Mouse (Mus musculus) heart, postnatal 0 days (tissue): Measurements from ENCODE around the gene Stat5a. TPM values are rescaled to one million over a fixed set of nuclear protein-coding genes. Genes with fewer than 3 reads are reported as not detected.

Experiments used
- ATAC-seq: fragments of 200-750 bp; cut with Nextera tagmentation; 2 replicates; pipeline ENCODE4 v1.8.0; 2017; ENCODE audit warnings: low read depth, moderate number of reproducible peaks, moderate library complexity; ENCODE audit not compliant: insufficient read depth
- DNase-seq: peaks from one replicate; pipeline ENCODE4 v3.0.0-alpha.2; 2016; ENCODE audit warnings: low spot score
- H3K27ac ChIP-seq: fragments of 300-500 bp; sonication (generic); 2 replicates; pipeline ENCODE4 v1.5.1; 2014; ENCODE audit warnings: low read depth, mild to moderate bottlenecking
- H3K27me3 ChIP-seq: fragments of 300-500 bp; sonication (generic); 2 replicates; pipeline ENCODE4 v1.6.1; 2014; ENCODE audit warnings: low read length, mixed read lengths; ENCODE audit not compliant: control insufficient read depth, insufficient read depth
- H3K36me3 ChIP-seq: fragments of 300-500 bp; sonication (generic); replicated peaks from 2 replicates; pipeline ENCODE4 v1.6.1; 2014; ENCODE audit warnings: low read length, mixed read lengths; ENCODE audit not compliant: control insufficient read depth, insufficient read depth
- H3K4me1 ChIP-seq: fragments of 300-500 bp; sonication (generic); 2 replicates; pipeline ENCODE4 v1.6.1; 2014; ENCODE audit warnings: antibody characterized with exemption; ENCODE audit not compliant: control insufficient read depth, insufficient read depth
- H3K4me2 ChIP-seq: fragments of 300-500 bp; sonication (generic); 2 replicates; pipeline ENCODE4 v1.6.1; 2014; ENCODE audit warnings: low read depth, mild to moderate bottlenecking, low read length, moderate library complexity
- H3K4me3 ChIP-seq: fragments of 300-500 bp; sonication (generic); 2 replicates; pipeline ENCODE4 v1.5.1; 2014; ENCODE audit warnings: low read depth, low read length
- H3K9ac ChIP-seq: fragments of 300-500 bp; sonication (generic); replicated peaks from 2 replicates; pipeline ENCODE4 v1.6.1; 2014; ENCODE audit warnings: low read depth, low read length, mixed read lengths
- H3K9me3 ChIP-seq: fragments of 300-500 bp; sonication (generic); replicated peaks from 2 replicates; pipeline ENCODE4 v1.6.1; 2016; ENCODE audit warnings: low read length; ENCODE audit not compliant: control insufficient read depth
- CTCF ChIP-seq: IDR thresholded peaks from 2 replicates; pipeline ENCODE4 v1.5.1; 2016; ENCODE audit warnings: antibody characterized with exemption, control low read depth, low read depth
- EP300 ChIP-seq: IDR thresholded peaks from 2 replicates; pipeline ENCODE4 v1.6.1; 2016; ENCODE audit warnings: antibody characterized with exemption, low read depth
- WGBS: fragments of 180-500 bp; shearing (Covaris S2); extraction: QIAGEN DNeasy Blood & Tissue Kit; methylation state at CpG from one replicate; pipeline ENCODE4 v1.1.7; 2014; 5-methylcytosine and 5-hydroxymethylcytosine counted together
- polyA plus RNA-seq: library from polyadenylated mRNA; unstranded; fragments of >200 nt; fragmentation: Nextera tagmentation; extraction: Ambion mirVana; gene quantifications from 2 replicates; pipeline ENCODE4 v1.2.1, GENCODE M21; 2015
- total RNA-seq: library from RNA; depleted of rRNA; stranded (reverse); fragments of >200 nt; gene quantifications from 2 replicates; pipeline ENCODE4 v1.2.3, GENCODE M21; 2014; ENCODE audit warnings: low replicate concordance

Gene Stat5a
- total and polyA plus RNA-seq, 2 experiments from 2014 or later, result 11.7 to 12.6 TPM

- WGBS, result 73% methylated on average over 5 of the region's 5 CpGs
- no peak for ATAC-seq
- H3K27ac ChIP-seq, result no peak overlapping the region
- H3K4me3 ChIP-seq, result no peak overlapping the region
- peaks cover 12% of the 10 kb centered on the region; the same call in 1 of the 2 replicates for H3K4me1 ChIP-seq
- H3K9me3 ChIP-seq, result no peaks in the 10 kb centered on the region
- no peak overlapping the region for H3K9ac ChIP-seq
- no peak for DNase-seq
- peaks cover 3% of the 10 kb centered on the region; the same call in 1 of the 2 replicates for H3K27me3 ChIP-seq
- H3K36me3 ChIP-seq, result no peaks in the 10 kb centered on the region
- H3K4me2 ChIP-seq, result no peak overlapping the region
- TF ChIP-seq CTCF (no peak), EP300 (no peak)
Observed at GRCm38 (mm10) chr11:100853018-100853417, 6.1 kb upstream of the Stat5a start.

DNA sequence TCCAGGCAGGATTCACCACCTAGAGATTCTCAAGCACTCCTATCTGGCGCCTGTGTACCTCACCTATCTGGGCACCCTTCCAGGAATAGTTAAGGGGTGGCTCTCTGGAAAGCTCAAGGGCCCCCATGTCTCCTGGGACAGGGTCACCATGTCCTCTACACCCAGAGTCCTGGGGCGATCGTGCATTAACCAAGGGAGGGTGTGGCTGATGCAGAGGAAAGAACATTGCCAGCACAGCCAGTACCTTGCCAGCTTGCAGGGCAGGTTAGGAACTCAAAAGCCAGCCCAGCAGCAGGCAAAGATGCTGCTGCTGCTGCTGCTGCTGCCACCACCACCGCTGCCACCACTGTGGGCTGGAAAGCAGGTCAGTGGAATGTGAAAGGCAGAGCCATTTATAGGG is 4.9 kb upstream of the Stat5a start:
- WGBS, result 20% methylated on average over 4 of the region's 4 CpGs
- no peak overlapping the region for H3K4me3 ChIP-seq
- H3K36me3 ChIP-seq, result no peaks in the 10 kb centered on the region
- no peaks in the 10 kb centered on the region for H3K9me3 ChIP-seq
- DNase-seq (no peak), ATAC-seq (no peak)
- no peak overlapping the region for H3K27ac ChIP-seq
- no peak overlapping the region for H3K4me2 ChIP-seq
- H3K4me1 ChIP-seq, result 0 out of 2 replicates have a peak, but pooled peaks cover 5% of the 10 kb centered on the region
- H3K9ac ChIP-seq, result no peak overlapping the region
- H3K27me3 ChIP-seq, result peaks cover 3% of the 10 kb centered on the region; the same call in 1 of the 2 replicates
- TF ChIP-seq CTCF (no peak), EP300 (no peak)

- Histone ChIP-seq H3K36me3 (no peaks in the 10 kb centered on the region), H3K4me3 (no peak overlapping the region), H3K9ac (no peak overlapping the region), H3K4me1 (peaks cover 11% of the 10 kb centered on the region), H3K9me3 (no peaks in the 10 kb centered on the region), H3K27me3 (peaks cover 3% of the 10 kb centered on the region; the same call in 1 of the 2 replicates), H3K27ac (no peak overlapping the region), H3K4me2 (no peak overlapping the region)
- 85% methylated on average over 4 of the region's 4 CpGs for WGBS
- no peak for TF ChIP-seq EP300
- no peak for TF ChIP-seq CTCF
- DNase-seq (no peak), ATAC-seq (no peak)
Observed at GRCm38 (mm10) chr11:100855178-100855577, 4.0 kb upstream of the Stat5a start.

- no peaks in the 10 kb centered on the region for H3K36me3 ChIP-seq
- no peak for TF ChIP-seq EP300
- no peak for TF ChIP-seq CTCF
- H3K9ac ChIP-seq, result no peak overlapping the region
- H3K9me3 ChIP-seq, result no peaks in the 10 kb centered on the region
- ATAC-seq (no peak), DNase-seq (no peak)
- H3K27me3 ChIP-seq, result peaks cover 3% of the 10 kb centered on the region; the same call in 1 of the 2 replicates
- H3K4me1 ChIP-seq, result peaks cover 11% of the 10 kb centered on the region
- WGBS, result 67% methylated on average over 6 of the region's 6 CpGs
- H3K27ac ChIP-seq, result no peak overlapping the region
- H3K4me2 ChIP-seq, result no peak overlapping the region
- H3K4me3 ChIP-seq, result no peak overlapping the region
Observed at GRCm38 (mm10) chr11:100857960-100858359, 1.2 kb upstream of the Stat5a start.

- Histone ChIP-seq H3K9me3 (no peaks in the 10 kb centered on the region), H3K27ac (peak overlapping the region; percentile 64), H3K27me3 (peaks cover 3% of the 10 kb centered on the region; the same call in 1 of the 2 replicates), H3K4me3 (peak overlapping the region; percentile 50), H3K4me1 (peaks cover 11% of the 10 kb centered on the region), H3K36me3 (no peaks in the 10 kb centered on the region), H3K4me2 (peak overlapping the region; percentile 65), H3K9ac (peak overlapping the region; percentile 62)
- TF ChIP-seq EP300 (no peak), CTCF (no peak)
- 53% methylated on average over 6 of the region's 6 CpGs for WGBS
- DNase-seq, result no peak
- ATAC-seq, result peak; percentile 1; the same call in 1 of the 2 replicates
Observed at GRCm38 (mm10) chr11:100859579-100860075, 476 bp downstream of the Stat5a start.
